Mouse (Mus musculus) B cell, adult 2 months (primary cell): ENCODE measurements around the gene Gm21953.
"Not testable (repeated sequence)": the region's sequence is repeated elsewhere in the genome, so short reads cannot be mapped to it uniquely, and the experiment has no call there.

Source experiments
- DNase-seq, 2 experiments: peaks; one replicate each; pipeline ENCODE4 v3.0.0; 2022

Gene Gm21953

GRCm38 (mm10) chr4:42293967-42294366 is at the start of gene Gm21953:
Gene Gm21953, plus strand, starts transcription at chr4:42294267.
- DNase-seq: not testable (repeated sequence)

GRCm38 (mm10) chr4:42255467-42255866 is 38.6 kb upstream of the Gm21953 start, which contains the start of gene Ccl21b:
Gene Ccl21b, plus strand, starts transcription at chr4:42255767.
- not testable (repeated sequence) for DNase-seq

GRCm38 (mm10) chr4:42318034-42318433 is 24.0 kb downstream of the Gm21953 start, which contains the start of gene Fam205a3:
Gene Fam205a3, plus strand, starts transcription at chr4:42318334.
- not testable (repeated sequence) for DNase-seq
